Mouse (Mus musculus) forebrain, embryonic 15.5 days (tissue): ENCODE data around the gene Nisch. TPM values are rescaled to one million over a fixed set of nuclear protein-coding genes. Genes with fewer than 3 reads are reported as not detected.

Experiments used
- ATAC-seq: fragments of 200-750 bp; cut with Nextera tagmentation; replicated peaks from 2 replicates; pipeline ENCODE4 v1.8.0; 2017; ENCODE audit warnings: mild to moderate bottlenecking, moderate TSS enrichment, moderate library complexity
- H3K27ac ChIP-seq: fragments of 300-500 bp; sonication (generic); replicated peaks from 2 replicates; pipeline ENCODE4 v1.5.1; 2015; ENCODE audit warnings: mild to moderate bottlenecking, inconsistent platforms
- H3K27me3 ChIP-seq: fragments of 300-500 bp; sonication (generic); 2 replicates; pipeline ENCODE4 v1.6.1; 2015; ENCODE audit warnings: inconsistent platforms
- H3K36me3 ChIP-seq: fragments of 300-500 bp; sonication (generic); 2 replicates; pipeline ENCODE4 v1.6.1; 2015; ENCODE audit warnings: mild to moderate bottlenecking, inconsistent platforms
- H3K4me1 ChIP-seq: fragments of 300-500 bp; sonication (generic); 2 replicates; pipeline ENCODE4 v1.6.1; 2015; ENCODE audit warnings: inconsistent platforms
- H3K4me2 ChIP-seq: fragments of 300-500 bp; sonication (generic); replicated peaks from 2 replicates; pipeline ENCODE4 v1.6.1; 2015; ENCODE audit warnings: mild to moderate bottlenecking, inconsistent platforms
- H3K4me3 ChIP-seq: fragments of 300-500 bp; sonication (generic); 2 replicates; pipeline ENCODE4 v1.5.1; 2015; ENCODE audit warnings: mild to moderate bottlenecking, inconsistent platforms
- H3K9ac ChIP-seq: fragments of 300-500 bp; sonication (generic); replicated peaks from 2 replicates; pipeline ENCODE4 v1.6.1; 2015; ENCODE audit warnings: mild to moderate bottlenecking, inconsistent platforms
- H3K9me3 ChIP-seq: fragments of 300-500 bp; sonication (generic); 2 replicates; pipeline ENCODE4 v1.6.1; 2016; ENCODE audit warnings: inconsistent platforms
- WGBS: fragments of 180-500 bp; shearing (Covaris S2); methylation state at CpG from one replicate; pipeline ENCODE4 v1.1.7; 2015; ENCODE audit warnings: mixed read lengths; 5-methylcytosine and 5-hydroxymethylcytosine counted together
- polyA plus RNA-seq: library from polyadenylated mRNA; unstranded; fragments of >200 nt; fragmentation: Nextera tagmentation; extraction: Ambion mirVana; gene quantifications from 2 replicates; pipeline ENCODE4 v1.2.1, GENCODE M21; 2015

Nisch gene
- polyA plus RNA-seq, 1 experiment from 2014 or later: 339 TPM

DNA sequence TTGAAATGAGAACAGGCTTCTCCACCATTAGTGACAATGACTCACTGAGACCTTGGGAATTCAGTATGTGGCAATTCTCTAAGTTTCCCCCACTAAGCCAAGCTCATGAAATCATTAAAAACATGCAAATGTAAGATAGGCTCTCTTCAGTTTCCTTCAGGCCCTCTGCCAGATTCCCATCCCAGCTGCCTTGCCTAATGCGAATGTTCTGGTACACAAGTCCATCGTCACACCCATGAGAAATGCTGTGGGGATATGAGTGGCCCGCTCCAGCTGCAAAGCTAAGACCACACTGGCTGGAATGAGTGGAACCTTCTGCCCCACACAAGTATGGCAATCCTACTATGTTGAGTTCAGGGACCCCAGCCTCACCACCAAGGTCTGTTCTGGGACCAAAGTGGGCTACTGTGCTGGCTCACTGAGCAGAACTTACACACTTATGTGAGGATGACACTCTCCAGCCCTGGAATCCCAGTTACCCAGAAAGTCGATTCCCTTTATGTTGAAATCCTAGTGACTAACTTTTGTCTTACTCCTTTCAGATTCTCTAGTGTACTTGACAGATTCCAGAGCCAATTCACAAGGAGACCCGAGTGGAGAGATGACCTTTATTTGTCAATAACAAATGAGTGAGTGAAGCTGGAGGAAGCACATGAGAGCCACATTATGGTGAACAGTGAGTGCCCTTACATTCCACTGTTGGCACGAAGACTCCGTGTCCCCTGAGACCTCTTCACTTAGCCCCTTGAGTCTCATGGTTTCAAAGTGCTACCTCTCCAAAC is 20.5 kb upstream of the Nisch start:
- 85% methylated on average over 7 of the region's 7 CpGs for WGBS
- no peaks in the 10 kb centered on the region for H3K9me3 ChIP-seq
- H3K4me3 ChIP-seq: no peak overlapping the region
- H3K4me1 ChIP-seq: no peaks in the 10 kb centered on the region
- H3K27me3 ChIP-seq: no peaks in the 10 kb centered on the region
- no peaks in the 10 kb centered on the region for H3K36me3 ChIP-seq
- H3K9ac ChIP-seq: no peak overlapping the region
- H3K4me2 ChIP-seq: no peak overlapping the region
- ATAC-seq: no peak
- no peak overlapping the region for H3K27ac ChIP-seq

GRCm38 (mm10) chr14:31233996-31234591 is 17.3 kb upstream of the Nisch start:
- no peak overlapping the region for H3K27ac ChIP-seq
- WGBS: 17% methylated on average over 11 of the region's 11 CpGs
- H3K4me3 ChIP-seq: no peak overlapping the region
- no peaks in the 10 kb centered on the region for H3K36me3 ChIP-seq
- peak; percentile 74 for ATAC-seq
- H3K4me2 ChIP-seq: no peak overlapping the region
- no peaks in the 10 kb centered on the region for H3K27me3 ChIP-seq
- H3K4me1 ChIP-seq: no peaks in the 10 kb centered on the region
- H3K9me3 ChIP-seq: no peaks in the 10 kb centered on the region
- no peak overlapping the region for H3K9ac ChIP-seq

DNA sequence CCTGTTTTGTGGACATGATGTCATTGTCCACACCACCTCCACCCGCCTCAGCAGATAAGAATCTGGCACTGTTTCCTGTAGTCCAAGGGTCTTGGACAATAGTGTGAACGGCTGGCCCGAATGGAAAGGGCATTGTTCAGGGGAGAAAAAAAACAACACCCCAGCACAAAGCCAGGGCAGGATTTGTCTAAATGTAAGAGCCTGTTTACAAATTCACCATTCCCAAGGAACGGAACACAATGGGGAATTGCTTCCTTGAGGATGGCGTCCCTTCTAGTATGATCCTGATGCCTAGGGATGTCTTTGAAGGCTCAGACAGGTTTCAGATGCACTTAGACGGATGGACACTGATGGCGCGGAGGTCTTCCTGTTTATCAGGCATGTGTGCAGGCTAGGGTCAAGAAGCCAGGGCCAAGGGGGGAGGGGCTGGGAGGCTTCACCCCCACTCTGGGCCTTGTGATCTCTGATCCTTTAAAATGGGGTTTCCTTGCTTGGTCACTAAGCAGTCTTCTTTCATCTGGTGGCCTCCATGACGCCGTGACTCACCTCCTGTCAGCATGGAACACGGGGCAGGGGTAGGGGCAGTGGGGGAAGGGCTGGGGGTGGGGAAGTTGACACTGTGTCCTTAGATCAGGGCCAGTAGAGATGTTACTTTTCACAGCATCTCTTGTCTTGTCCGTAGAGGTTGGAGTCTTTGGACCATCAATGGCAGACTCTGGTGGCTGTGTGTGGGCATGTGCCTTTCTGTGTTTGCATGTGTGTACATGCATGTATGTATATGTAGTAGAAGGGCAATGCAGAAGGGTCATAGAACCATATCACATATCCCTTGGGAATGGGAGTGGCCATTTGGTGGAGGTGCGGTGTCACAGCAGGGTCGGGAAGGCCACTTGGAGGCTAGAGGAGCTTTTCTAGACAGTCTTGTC is 16.6 kb upstream of the Nisch start:
- no peak overlapping the region for H3K4me2 ChIP-seq
- H3K27ac ChIP-seq: no peak overlapping the region
- no peak overlapping the region for H3K4me3 ChIP-seq
- H3K4me1 ChIP-seq: no peaks in the 10 kb centered on the region
- H3K36me3 ChIP-seq: no peaks in the 10 kb centered on the region
- WGBS: 90% methylated on average over 14 of the region's 14 CpGs
- H3K27me3 ChIP-seq: no peaks in the 10 kb centered on the region
- H3K9me3 ChIP-seq: no peaks in the 10 kb centered on the region
- peak; percentile 29; the same call in 1 of the 2 replicates for ATAC-seq
- H3K9ac ChIP-seq: no peak overlapping the region

- Histone ChIP-seq H3K4me2 (no peak overlapping the region), H3K27ac (peak overlapping the region; percentile 23; the same call in 1 of the 2 replicates), H3K4me3 (no peak overlapping the region), H3K9ac (no peak overlapping the region), H3K9me3 (no peaks in the 10 kb centered on the region), H3K36me3 (no peaks in the 10 kb centered on the region), H3K27me3 (no peaks in the 10 kb centered on the region), H3K4me1 (no peaks in the 10 kb centered on the region)
- 84% methylated on average over 13 of the region's 13 CpGs for WGBS
- ATAC-seq: no peak
These were observed 15.8 kb upstream of the Nisch start for GRCm38 (mm10) chr14:31232404-31233069.

- H3K9ac ChIP-seq: no peak overlapping the region
- WGBS: 78% methylated on average over 8 of the region's 8 CpGs
- no peaks in the 10 kb centered on the region for H3K27me3 ChIP-seq
- H3K4me2 ChIP-seq: no peak overlapping the region
- no peaks in the 10 kb centered on the region for H3K9me3 ChIP-seq
- H3K4me3 ChIP-seq: no peak overlapping the region
- no peak overlapping the region for H3K27ac ChIP-seq
- peaks cover 8% of the 10 kb centered on the region for H3K4me1 ChIP-seq
- ATAC-seq: no peak
- H3K36me3 ChIP-seq: no peaks in the 10 kb centered on the region
These were observed 13.7 kb upstream of the Nisch start for GRCm38 (mm10) chr14:31230442-31230841.

DNA sequence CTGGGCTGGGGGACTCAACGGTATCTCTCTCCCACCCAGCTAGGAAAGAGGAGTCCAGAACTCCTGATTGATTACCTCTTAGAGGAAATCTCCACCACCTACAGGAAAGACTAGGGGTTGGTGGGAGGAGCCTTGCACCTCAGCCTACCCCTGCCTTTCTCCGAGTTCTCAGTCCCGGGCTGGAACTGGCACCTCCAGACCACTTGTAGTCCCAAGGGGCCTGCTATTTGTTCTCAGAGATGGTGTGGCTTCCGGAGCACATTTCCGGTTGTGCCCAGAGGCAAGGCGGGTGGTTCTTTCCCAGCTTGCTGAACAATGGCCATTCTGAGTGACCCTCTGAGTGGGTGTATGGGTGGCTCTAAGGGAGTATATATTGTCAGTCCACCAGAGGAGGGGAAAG is 11.5 kb upstream of the Nisch start:
- Histone ChIP-seq H3K27me3 (no peaks in the 10 kb centered on the region), H3K27ac (no peak overlapping the region), H3K9ac (no peak overlapping the region), H3K4me3 (no peak overlapping the region), H3K4me1 (peaks cover 8% of the 10 kb centered on the region), H3K36me3 (no peaks in the 10 kb centered on the region), H3K9me3 (no peaks in the 10 kb centered on the region), H3K4me2 (no peak overlapping the region)
- ATAC-seq: no peak
- WGBS: 81% methylated on average over 6 of the region's 6 CpGs

- H3K9ac ChIP-seq: no peak overlapping the region
- 51% methylated on average over 4 of the region's 4 CpGs for WGBS
- no peak overlapping the region for H3K27ac ChIP-seq
- no peaks in the 10 kb centered on the region for H3K27me3 ChIP-seq
- H3K36me3 ChIP-seq: no peaks in the 10 kb centered on the region
- no peak overlapping the region for H3K4me2 ChIP-seq
- ATAC-seq: peak; percentile 77
- peaks cover 8% of the 10 kb centered on the region for H3K4me1 ChIP-seq
- H3K9me3 ChIP-seq: no peaks in the 10 kb centered on the region
- no peak overlapping the region for H3K4me3 ChIP-seq
These were observed 10.2 kb upstream of the Nisch start for GRCm38 (mm10) chr14:31226978-31227377.

DNA sequence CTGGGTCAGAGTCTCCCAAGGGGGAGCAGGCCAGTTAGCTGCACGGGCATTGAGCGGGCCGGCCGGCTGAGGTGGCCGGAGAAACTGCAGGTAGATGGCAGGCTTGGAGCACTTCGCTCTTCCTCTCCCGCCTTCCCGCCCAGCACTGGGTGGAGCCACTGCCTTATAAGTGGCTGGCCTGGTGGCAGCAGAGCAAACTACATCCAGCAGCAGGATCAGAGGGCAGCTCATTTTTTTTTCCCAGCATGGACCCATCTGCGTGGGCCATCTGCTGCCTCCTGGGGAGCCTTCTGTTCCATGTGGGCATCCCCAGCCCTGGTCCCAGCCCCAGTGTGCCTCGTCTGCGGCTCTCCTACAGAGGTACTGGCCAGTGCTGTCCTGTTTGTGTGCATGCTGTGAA is 920 bp upstream of the Nisch start, which contains the start of gene Sema3g:
Gene Sema3g (plus strand): TSS at position 195 of the 400 bp plus-strand sequence.
- Histone ChIP-seq H3K4me1 (peaks cover 13% of the 10 kb centered on the region; the same call in 1 of the 2 replicates), H3K4me2 (no peak within 1 kb of the TSS), H3K27me3 (no peaks in the 10 kb centered on the region), H3K4me3 (no peak within 1 kb of the TSS), H3K9ac (no peak within 1 kb of the TSS; the same call in 1 of the 2 replicates), H3K27ac (no peak within 1 kb of the TSS), H3K36me3 (no peaks in the 10 kb centered on the region), H3K9me3 (no peaks in the 10 kb centered on the region)
- WGBS: 9% methylated on average over 11 of the region's 11 CpGs
- peak; percentile 47; the same call in 1 of the 2 replicates for ATAC-seq

GRCm38 (mm10) chr14:31215157-31216002 is 1.4 kb downstream of the Nisch start:
- no peaks in the 10 kb centered on the region for H3K27me3 ChIP-seq
- no peak overlapping the region for H3K4me3 ChIP-seq
- no peak overlapping the region; the same call in 1 of the 2 replicates for H3K9ac ChIP-seq
- no peak overlapping the region for H3K4me2 ChIP-seq
- H3K4me1 ChIP-seq: peaks cover 13% of the 10 kb centered on the region; the same call in 1 of the 2 replicates
- H3K9me3 ChIP-seq: no peaks in the 10 kb centered on the region
- peak; percentile 57 for ATAC-seq
- H3K36me3 ChIP-seq: no peaks in the 10 kb centered on the region
- 33% methylated on average over 15 of the region's 15 CpGs for WGBS
- no peak overlapping the region for H3K27ac ChIP-seq

GRCm38 (mm10) chr14:31214684-31215083 is 2.1 kb downstream of the Nisch start:
- 0 out of 2 replicates have a peak, but pooled peaks have one; percentile 6 for ATAC-seq
- no peak overlapping the region for H3K9ac ChIP-seq
- H3K4me3 ChIP-seq: no peak overlapping the region
- H3K27ac ChIP-seq: no peak overlapping the region
- H3K36me3 ChIP-seq: no peaks in the 10 kb centered on the region
- 88% methylated on average over 3 of the region's 3 CpGs for WGBS
- no peaks in the 10 kb centered on the region for H3K27me3 ChIP-seq
- H3K9me3 ChIP-seq: no peaks in the 10 kb centered on the region
- no peak overlapping the region for H3K4me2 ChIP-seq
- peaks cover 13% of the 10 kb centered on the region; the same call in 1 of the 2 replicates for H3K4me1 ChIP-seq

GRCm38 (mm10) chr14:31213868-31214267 is 2.9 kb downstream of the Nisch start:
- ATAC-seq: no peak
- Histone ChIP-seq H3K4me1 (peaks cover 13% of the 10 kb centered on the region; the same call in 1 of the 2 replicates), H3K4me3 (no peak overlapping the region), H3K9me3 (no peaks in the 10 kb centered on the region), H3K27me3 (no peaks in the 10 kb centered on the region), H3K9ac (no peak overlapping the region), H3K4me2 (no peak overlapping the region), H3K27ac (no peak overlapping the region), H3K36me3 (no peaks in the 10 kb centered on the region)
- WGBS: 65% methylated on average over 8 of the region's 8 CpGs
